Mouse (Mus musculus): ENCODE data around the gene Gpc6.

DNA sequence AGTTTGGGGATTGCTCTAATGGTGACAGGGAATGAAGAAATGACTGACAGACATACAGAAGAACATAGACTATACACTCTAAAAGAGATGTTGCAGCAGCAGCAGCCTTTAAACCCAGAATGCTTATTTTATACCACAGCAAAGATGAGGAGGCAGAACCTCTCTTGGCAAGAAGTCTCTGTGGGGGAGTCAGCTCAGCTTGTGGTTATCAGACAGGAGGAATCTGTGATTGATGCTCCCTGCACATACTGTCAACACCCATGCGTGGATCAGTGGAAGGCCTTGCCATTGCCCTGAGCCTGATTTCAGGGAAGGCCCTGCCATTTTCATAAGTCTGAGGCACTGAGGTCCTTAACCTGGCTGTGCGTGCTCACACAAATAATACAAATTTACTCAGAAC, 484.7 kb downstream of the Gpc6 start:
- no peak for TF ChIP-seq CTCF (IDR thresholded peaks at IDR 0.05; ENCODE audit: low read depth)
- TF ChIP-seq EP300 (IDR thresholded peaks at IDR 0.05; ENCODE audit: low read depth): no peak

Data from heart, postnatal 0 days (tissue).